Mouse (Mus musculus): ENCODE data around the gene Pkd2. TPM values are rescaled to one million over a fixed set of nuclear protein-coding genes. Genes with fewer than 3 reads are reported as not detected.

Gene Pkd2
- 2.2 and 5.0 TPM in 2 replicates for polyA plus RNA-seq (2021; fragmentation: Nextera tagmentation)
- long read RNA-seq, experiment 1, partial matches to known transcripts: 4 of 11 reads
- long read RNA-seq, experiment 1, other reads (novel, unspliced or antisense): 7 of 11 reads
- long read RNA-seq, experiment 2, full-length matches to known transcripts: 1 of 5 reads
- long read RNA-seq, experiment 2, partial matches to known transcripts: 2 of 5 reads
- long read RNA-seq, experiment 2, other reads (novel, unspliced or antisense): 2 of 5 reads

GRCm38 (mm10) chr5:104458832-104459705 is at the start of gene Pkd2:
Gene Pkd2, plus strand, starts transcription at chr5:104459450.

GRCm38 (mm10) chr5:104434835-104435301 is 24.4 kb upstream of the Pkd2 start, which contains the start of gene Spp1:
Gene Spp1, plus strand, starts transcription at chr5:104435118.

GRCm38 (mm10) chr5:104508195-104508891 is 49.1 kb downstream of the Pkd2 start, which contains the start of gene BC005561:
Gene BC005561, plus strand, starts transcription at chr5:104508352.

Other genes with a start within 250 kb of the Pkd2 start
- 0.10 TPM in 2 replicates for gene Ibsp, start 160.3 kb upstream of the Pkd2 start, polyA plus RNA-seq (2021; fragmentation: Nextera tagmentation)
- gene Mepe, start 134.1 kb upstream of the Pkd2 start, polyA plus RNA-seq (2021; fragmentation: Nextera tagmentation): not detected in 2 replicates
- 15.4 and 18.4 TPM in 2 replicates for gene Spp1, start 24.3 kb upstream of the Pkd2 start, polyA plus RNA-seq (2021; fragmentation: Nextera tagmentation)
- gene BC005561, start 48.9 kb downstream of the Pkd2 start, polyA plus RNA-seq (2021; fragmentation: Nextera tagmentation): 0.87 and 2.7 TPM in 2 replicates